Mouse (Mus musculus): ENCODE data around the gene Stx11.
"Not testable (repeated sequence)": the region's sequence is repeated elsewhere in the genome, so short reads cannot be mapped to it uniquely, and the experiment has no call there.

Stx11 gene

DNA sequence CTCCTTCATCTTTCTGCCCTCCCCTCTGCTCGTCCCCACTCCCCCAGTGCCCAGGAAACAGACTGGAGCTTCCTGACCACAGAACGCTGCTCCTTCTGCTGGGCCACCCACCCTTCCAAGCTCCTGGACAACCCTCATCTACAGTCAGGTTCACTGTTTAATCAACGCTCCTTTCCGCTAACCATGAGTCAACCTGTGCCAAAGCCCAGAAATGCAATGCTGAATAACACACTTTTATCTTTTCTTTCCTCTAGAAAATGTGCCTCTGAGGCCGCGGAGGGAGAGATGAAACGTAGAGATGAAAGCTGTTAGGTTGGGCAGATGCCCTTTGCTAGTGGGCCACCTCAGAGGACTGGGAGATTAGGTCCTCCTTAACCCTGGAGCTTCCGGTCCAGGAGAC is 2.6 kb downstream of the Stx11 start:
- no peak for DNase-seq (ENCODE audit: inconsistent age in 2 of 2, low spot score in 1 of 2)

DNA sequence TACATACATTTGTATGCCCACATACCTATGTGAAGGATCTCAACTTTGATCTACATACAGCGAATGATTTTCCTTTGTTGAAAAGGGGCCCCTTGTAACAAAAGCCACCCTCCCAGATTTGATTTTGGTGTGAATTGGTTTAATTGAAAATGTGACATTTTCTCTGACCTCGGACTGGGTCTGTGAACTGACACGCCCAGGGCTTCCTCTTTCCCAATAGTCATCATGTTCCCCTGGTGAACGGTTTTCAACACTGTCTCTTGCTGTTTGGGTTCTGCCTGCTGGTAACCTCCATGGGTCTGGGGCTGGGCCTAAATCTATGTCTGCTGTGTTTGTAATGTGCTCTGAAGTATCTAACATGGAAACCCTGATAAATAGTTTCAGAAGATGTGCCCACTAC is 6.8 kb downstream of the Stx11 start:
- no peak for DNase-seq (ENCODE audit: inconsistent age in 2 of 2, low spot score in 1 of 2)

DNA sequence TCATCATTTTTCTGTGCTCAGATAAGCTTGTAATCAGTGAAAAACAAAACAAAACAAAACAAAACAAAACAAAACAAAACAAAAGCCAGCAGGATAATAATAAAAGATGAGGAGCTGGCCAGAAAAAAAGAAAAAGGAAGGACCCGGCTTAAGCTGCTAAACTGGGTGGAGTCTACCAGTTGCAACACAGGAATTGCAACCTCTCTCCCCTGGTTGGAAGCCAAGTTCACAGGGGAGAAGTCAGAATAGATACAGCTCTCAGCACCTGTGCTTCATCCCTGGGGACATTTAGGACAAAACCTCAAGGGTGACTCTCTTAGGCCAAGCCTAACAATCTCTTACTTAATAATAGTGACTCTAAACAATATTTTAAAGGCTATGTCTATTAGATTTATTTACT is 8.3 kb downstream of the Stx11 start:
- no peak for DNase-seq (ENCODE audit: inconsistent age in 2 of 2, low spot score in 1 of 2)

DNA sequence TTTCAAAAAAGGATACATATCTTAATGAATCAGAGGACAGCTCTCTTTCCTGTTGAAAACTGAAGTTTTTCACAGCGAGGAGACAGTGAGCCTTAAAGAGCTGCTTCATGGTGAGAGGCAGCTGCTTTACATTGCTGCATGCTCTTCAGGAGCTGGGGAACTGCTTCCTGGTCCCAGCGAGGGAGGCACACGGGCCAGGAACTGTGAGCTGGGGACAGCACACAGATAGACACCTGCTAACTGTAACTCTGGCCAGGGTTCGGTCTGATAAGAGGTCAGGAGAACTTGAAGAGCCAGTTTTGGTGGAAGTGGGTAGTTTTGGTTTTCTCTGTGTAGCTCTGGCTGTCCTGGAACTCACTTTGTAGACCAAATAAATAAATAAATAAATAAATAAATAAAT is 12.7 kb downstream of the Stx11 start:
- not testable (repeated sequence) for DNase-seq (ENCODE audit: inconsistent age in 2 of 2, low spot score in 1 of 2)

DNA sequence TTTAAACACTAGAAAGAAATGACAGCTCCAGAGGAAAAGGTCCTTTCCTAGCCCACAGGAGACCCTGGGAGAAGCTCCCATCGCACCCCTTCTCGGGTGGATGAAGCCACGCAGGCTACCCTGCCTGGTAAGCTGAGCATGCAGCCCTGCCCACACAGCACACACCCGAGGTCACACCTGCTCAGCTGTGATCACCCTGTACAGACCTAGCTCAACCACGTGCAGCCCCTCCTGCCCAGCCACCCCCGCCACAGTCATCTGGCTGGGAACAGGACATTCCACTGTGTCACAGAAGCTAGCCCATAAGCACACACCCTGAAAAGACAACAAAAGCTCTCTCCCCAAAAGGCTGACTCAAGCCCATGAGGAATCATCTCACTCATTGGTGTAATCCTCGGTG is 14.8 kb downstream of the Stx11 start:
- peak; percentile 31 to 40 for DNase-seq (ENCODE audit: inconsistent age in 2 of 2, low spot score in 1 of 2)

DNA sequence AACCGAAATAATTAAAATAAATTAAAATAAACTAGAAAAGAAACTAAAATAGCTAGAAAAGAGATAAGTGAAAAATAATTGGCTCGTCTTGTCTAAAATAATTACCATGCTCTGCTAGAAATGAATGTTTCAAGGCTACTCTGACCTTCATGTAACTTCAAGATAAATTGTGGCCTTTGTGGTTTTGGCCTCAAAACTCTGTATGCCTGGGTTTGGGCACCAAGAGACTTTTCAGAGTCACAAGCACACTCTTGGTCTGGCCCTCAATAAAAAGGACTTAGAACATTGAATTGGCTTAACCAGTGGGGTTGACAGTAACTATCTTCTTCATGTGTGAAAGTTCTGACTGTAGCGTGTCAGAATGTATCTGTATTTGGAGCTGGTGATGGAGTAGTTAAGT is 16.5 kb downstream of the Stx11 start:
- DNase-seq (ENCODE audit: inconsistent age in 2 of 2, low spot score in 1 of 2): peak in 1 of 2 experiments; percentile 66

DNA sequence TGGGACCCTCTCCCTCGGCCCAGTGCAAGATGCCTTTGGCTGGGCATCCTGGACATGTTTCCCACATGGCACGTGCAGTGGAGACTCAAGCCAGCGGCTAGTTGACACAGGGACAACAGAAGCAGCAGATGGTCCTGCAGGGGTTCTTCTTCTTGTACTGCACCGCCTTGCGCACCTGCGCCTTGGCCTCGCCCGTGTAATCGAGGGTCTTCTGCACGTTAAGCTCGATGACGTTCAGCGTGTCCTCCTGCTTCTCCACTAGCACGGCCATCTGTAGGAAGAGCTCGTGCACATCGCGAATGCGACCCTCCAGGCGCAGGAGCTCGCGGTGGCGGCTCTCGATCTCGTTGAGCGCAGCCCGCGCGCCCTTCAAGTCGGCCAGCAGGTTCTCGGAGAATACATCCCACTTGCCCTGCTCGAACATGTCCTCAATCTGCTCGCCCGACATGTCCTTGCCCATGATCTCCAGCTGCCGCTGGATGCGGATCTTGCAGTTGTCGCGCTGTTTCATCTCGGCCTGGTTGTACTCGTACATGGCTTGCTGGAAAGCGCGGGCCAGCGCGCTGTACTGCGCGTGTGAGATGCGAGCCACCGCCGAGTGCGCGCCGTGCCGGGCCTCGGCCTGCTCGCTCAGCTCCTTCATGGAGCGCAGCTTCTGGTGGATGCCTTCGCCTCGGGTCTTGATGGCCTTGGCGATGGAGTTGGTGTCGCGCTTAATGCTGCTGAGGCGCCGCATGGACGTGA is 22.9 kb downstream of the Stx11 start:
- DNase-seq (ENCODE audit: inconsistent age in 2 of 2, low spot score in 1 of 2): no peak

DNA sequence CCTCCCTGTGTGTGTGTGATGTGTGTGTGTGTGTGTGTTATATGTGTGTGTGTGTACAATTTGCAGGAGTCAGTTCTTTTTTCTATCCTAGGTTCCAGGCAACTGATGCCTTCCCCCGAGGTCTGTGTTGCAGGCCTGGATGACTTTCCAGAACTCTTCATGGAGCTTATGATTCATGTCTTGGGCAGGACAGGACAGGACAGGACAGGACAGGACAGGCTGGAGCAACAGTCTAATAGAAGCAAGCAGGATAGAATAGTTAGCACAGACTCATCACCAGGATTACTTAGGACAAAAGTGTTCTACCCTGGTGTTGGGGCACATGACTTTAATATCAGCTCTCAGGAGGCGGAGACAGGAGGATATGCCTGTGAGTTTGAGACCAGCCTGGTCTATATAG is 25.3 kb downstream of the Stx11 start:
- DNase-seq (ENCODE audit: inconsistent age in 2 of 2, low spot score in 1 of 2): no peak

DNA sequence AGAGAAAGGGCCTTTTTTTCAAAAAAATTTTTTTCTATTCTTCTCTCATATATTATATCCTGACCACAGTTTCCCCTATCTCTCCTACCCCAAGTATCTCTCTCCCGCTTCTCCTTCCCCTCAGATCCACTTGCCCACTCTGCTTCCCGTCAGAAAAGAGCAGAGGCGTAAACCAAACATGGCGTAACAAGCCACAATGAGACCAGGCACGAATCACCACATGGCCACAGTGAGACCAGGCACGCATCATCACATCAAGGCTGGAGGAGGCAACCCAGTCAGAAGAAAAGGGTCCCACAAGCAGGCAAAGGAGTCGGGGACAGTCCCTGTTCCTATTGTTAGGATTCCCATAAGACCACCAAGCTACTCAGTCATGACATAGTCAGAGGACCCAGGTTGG is 28.0 kb downstream of the Stx11 start:
- DNase-seq (ENCODE audit: inconsistent age in 2 of 2, low spot score in 1 of 2): no peak

DNA sequence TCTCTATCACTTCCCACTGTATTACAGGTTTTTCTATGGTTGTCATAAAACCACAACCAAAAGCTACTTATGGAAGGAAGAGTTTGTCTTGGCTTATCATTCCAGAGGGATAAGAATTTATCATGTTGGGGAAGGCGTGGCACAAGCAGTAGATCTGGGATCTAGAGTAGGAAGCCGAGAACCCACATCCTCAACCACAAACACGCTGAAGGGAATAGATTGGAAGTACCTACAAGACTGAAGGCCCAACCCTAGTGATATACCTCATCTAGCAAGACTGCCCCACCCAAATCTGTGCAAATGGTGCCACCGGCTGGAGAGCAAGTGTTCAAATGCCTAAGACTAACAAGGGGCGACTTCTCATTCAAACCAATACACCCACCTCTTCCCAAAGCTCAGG is 28.5 kb downstream of the Stx11 start:
- no peak for DNase-seq (ENCODE audit: inconsistent age in 2 of 2, low spot score in 1 of 2)

DNA sequence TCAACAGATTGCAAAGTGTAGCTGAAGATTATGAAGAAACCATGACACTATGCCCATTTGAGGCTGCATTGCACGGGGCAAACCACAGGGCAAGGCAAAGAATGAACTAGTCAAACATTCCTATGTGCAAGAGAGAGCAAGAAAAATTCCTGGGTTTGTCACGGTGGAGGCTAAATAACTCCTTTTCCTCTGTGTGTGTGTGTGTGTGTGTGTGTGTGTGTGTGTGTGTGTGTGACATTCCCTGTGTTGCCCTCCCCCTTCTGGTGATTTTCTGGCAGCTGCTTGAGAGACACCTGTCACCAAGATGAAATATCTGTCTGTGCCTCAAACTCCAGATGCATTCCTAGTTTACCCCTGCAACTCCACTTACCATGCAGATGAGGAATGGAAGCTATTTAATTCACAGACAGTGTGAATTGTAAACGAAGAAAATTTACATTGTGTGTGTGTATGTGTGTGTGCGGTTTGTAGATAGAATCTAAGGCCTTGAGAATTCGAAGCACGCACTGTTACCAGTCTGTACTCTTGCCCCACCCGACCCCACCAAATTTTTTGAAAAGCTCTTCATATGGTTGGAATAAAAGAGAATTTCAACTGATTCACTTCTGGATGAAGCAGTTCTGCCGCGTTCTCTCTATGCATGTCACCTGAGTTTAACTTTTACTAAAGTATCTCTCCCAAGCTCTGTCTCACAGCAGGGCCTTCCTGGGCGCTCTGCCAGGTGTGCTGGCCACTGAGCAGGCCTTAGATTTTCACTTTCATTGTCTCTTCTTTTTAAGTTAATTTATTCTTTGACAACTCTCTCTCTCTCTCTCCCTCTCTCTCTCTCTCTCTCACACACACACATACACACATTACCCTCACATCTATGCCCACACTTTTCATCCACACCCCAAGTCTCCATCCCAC is 32.4 kb downstream of the Stx11 start:
- DNase-seq (ENCODE audit: inconsistent age in 2 of 2, low spot score in 1 of 2): no peak

DNA sequence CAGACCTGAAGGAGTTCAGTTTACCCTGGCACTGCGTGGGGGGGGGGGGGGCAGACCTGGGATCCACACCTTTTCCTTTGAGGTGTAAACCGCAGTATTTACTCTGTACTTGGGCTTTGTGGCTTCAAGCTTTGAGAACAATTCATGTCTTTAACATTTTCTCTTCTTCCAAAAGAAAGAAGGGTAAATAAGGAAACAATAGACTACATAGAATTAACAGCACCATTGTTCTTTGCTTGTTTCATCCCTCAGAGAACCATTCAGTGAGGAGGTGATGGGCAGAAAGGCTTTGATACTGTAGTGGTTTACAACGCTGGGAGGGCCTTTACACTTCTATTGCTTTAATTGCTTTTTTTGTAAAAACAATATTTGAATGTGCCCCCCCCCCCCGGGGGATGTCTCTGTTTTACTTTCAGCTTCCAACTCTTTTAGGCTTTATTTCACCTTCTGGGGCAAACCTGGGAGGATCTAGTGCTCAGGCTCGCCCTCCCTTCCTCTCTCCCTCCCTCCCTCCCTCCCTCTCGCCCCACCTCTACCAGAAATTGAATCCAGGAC is 33.7 kb downstream of the Stx11 start:
- no peak for DNase-seq (ENCODE audit: inconsistent age in 2 of 2, low spot score in 1 of 2)

DNA sequence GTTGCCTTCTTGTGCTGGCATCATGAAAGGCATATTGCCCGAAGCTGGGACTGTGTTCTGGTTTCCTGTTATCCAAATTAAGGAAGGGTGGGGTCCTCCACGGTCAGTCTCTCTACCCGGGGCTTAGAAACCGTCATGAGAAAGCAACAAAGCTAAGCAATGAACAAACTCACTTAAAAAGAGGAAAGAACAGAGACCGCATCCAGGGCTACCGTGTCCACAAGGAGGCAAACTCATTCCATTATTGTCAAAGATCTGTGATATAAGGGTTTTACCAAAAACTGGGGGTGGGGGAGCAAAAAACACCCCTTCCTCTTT is 34.3 kb downstream of the Stx11 start:
- DNase-seq (ENCODE audit: inconsistent age in 2 of 2, low spot score in 1 of 2): no peak

DNA sequence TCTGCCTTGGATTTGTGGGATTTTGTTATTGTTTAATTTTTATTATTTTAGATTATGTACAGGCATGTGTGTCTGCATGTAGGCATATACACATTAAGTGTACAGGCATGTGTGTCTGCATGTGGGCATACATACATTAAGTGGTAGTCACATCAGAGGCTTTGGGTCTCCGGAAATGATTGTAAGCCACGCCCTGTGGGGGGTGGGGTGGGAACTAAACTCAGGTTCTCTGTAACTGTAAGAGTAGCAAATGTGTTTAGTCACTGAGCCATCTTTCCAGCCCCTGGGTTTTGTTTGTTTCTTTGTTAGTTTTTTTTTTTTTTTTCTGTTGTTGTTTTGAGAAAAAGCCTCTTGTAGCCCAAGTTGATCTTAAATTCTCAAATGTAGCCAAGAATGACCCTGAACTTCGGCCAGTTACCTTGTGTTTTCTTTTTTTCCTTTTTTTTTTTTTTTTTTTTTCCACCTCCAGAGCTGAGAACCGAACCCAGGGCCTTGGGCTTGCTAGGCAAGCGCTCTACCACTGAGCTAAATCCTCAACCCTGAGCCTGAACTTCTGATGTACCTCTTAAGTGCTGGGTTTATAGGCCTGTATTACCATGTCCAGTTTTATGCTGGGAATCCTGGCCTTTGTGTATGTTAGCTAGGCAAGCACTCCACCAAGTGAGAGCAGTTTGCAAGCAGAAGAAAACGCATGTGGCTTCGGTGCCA is 34.8 kb downstream of the Stx11 start:
- no peak for DNase-seq (ENCODE audit: inconsistent age in 2 of 2, low spot score in 1 of 2)

DNA sequence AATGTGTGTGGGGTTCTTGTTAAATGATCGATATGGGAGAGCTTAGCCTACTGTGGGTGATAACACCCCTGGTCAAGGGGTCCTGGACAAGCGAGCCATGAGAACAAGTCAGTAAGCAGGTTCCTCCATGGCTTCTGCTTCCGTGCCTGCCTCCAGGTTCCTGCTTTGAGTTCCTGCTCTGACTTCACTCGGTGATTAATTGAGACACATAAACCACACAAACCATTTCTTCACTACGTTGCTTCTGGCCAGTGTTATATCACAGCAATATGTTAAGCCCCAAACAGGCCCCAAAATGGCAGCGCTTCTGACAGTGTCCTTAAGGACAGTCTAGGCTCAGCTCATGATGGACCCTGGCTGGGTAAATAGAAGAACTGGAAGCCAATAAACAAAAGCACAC is 35.9 kb downstream of the Stx11 start:
- DNase-seq (ENCODE audit: inconsistent age in 2 of 2, low spot score in 1 of 2): no peak

DNA sequence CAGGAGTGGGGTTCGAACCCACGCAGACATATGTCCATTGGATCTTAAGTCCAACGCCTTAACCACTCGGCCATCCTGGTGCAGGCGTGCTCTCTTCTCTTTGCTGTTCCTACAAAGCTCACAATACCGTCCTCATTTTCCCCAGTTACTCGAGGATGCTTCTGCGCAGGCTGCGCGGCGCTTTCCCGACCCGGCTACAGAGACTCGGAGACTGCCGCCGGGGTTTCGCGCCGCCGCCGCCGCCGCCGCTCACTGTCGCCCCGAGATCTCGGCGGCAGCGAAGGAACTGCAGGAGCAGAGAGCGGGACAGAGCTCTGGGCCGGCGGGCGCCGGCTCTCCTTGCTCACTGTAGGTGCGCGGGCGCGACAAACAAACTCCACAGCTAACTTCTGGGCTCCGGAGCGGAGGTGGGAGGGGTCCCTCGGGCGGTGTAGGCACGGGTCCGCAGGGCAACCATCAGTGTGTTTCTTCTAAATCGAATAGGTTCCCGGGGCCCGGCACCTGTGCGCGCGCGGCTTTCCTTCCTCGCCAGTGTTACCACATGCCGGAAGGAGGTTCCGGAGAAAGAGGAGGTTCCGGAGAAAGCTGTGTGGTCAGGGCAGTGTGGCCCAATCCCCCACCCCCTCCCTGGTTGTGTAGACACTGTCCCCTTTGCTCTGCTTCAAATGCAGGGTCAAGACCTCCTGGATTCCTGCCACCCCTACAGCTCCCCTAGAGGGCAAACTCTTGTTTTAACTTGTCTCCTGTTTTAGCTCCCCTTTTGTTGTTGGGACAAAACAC is 41.3 kb downstream of the Stx11 start:
- peak; percentile 95 to 100 for DNase-seq (ENCODE audit: inconsistent age in 2 of 2, low spot score in 1 of 2)

DNA sequence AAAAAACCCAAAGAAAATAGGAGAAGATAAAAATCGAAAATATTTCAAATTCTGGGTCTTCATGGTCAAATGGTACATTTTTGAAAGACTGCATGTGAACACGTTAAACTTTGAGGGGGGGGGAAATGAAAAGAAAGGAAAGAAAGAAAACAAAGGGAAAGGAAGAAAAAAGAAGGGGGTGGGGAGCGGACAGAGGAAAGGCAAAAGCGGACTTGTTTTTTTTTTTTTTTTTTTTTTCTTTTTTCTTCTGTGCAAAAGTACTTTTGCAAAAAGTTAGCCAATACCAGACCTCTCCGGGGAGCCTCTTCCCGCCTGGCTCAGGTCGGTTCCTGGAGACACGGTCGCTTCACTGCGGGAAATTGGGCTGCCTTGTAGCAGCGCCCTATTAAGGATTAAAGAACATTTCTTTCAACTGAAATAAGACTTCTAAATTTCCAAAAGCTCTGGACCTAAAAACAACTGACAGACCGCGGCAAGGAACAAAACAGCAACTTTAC is 42.0 kb downstream of the Stx11 start:
- DNase-seq (ENCODE audit: inconsistent age in 2 of 2, low spot score in 1 of 2): no peak

DNA sequence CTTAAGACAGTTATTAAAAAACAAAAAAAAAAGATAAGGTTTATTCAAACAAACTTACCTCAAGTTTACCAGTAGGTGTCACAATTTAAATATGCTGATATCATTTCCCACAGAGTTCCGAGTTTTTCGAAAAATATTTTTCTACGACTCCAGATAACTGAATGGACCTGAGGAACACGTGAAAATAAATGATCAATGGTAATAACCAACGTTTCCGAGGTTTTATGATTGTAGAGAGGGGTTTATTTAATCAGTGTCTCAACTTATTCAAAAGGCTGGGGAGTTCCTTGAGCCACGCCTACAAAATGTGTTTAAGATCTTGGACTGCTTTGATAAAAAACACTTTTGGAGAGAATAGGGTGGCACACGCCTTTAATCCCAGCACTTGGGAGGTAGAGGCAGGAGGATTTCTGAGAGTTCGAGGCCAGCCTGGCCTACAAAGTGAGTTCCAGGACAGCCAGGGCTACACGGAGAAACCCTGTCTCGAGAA is 42.5 kb downstream of the Stx11 start:
- DNase-seq (ENCODE audit: inconsistent age in 2 of 2, low spot score in 1 of 2): peak; percentile 27 to 68

DNA sequence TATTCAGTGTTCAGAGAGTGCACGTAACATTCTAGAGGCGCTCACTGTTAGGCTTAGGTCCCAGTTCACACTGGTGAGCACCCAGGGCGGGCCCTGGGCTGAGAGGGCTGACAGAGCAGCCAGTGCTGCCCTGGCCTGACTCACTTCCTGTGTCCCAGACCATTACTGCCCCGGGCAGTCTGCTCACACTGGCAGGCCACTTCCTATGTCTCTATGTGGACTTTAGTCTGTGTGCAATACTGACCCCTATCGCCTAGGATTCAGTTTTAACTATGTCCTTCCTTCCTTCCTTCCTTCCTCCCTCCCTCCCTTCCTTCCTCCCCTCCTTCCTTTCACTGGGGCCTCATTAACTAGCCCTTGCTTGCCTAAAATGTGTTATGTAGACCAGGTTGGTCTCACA is 44.8 kb downstream of the Stx11 start:
- DNase-seq (ENCODE audit: inconsistent age in 2 of 2, low spot score in 1 of 2): peak; percentile 64 to 76

DNA sequence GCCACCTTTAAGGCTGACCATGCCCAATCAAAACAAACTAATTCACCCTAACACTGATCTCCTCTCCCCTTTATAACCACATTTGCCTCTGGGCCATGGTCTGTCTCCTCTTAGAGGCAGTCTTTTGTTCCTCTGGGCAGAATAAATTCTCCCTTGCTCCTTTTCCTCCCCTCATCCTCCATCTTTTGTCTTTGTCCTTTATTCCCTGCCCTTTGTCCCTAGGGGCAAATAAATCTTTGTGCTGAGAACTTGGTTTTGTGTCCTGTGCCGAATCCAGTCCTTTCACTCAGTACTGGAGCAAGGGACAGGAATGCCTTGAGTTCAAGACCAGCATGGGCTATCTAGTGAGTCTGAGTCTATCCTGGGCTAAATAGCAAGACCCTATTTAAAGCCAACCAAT is 46.5 kb downstream of the Stx11 start:
- DNase-seq (ENCODE audit: inconsistent age in 2 of 2, low spot score in 1 of 2): no peak

DNA sequence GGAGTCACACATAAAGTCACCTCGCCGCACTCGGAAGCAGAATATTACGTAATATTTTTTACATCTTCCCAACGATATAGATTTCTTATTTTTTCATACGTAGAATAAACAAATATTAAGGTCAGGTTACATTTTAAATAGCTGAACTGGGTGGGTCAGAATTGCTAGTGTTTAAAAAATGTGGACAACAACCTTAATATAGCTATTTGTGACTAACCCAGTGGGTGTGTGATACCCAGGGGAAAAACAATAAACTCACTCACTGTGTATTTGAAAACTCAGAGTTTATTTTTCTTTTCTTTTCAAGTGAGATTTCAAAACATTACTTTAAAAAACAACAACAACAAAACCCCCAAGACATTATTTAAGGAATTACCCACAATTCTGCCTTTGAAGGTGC is 47.7 kb downstream of the Stx11 start:
- no peak for DNase-seq (ENCODE audit: inconsistent age in 2 of 2, low spot score in 1 of 2)

Measured in adrenal gland, adult (tissue).